Mouse (Mus musculus): ENCODE measurements around the gene Tex46.

- TF ChIP-seq POLR2A (IDR thresholded peaks at IDR 0.05; ENCODE audit: extremely low read depth, insufficient read depth, low read length) (no peak), CTCF (IDR thresholded peaks at IDR 0.05; ENCODE audit: extremely low read depth, insufficient read depth, low read length) (no peak)
Measured at GRCm38 (mm10) chr4:136653019-136653418, 42.8 kb downstream of the Tex46 start.

Data from cortical plate, adult 2 months (tissue).